Mouse (Mus musculus) lung, adult 2 months (tissue): Measurements from ENCODE around the gene Adgra3. TPM values are rescaled to one million over a fixed set of nuclear protein-coding genes. Genes with fewer than 3 reads are reported as not detected.

Experiments used
- DNase-seq: peaks from one replicate; pipeline ENCODE4 v3.0.0; 2022
- H3K4me1 ChIP-seq: fragments of 200-500 bp; 2 replicates; pipeline ENCODE4 v1.6.1; 2011; ENCODE audit warnings: low read length; ENCODE audit not compliant: control insufficient read depth, insufficient read depth
- H3K4me3 ChIP-seq: fragments of 200-500 bp; replicated peaks from 2 replicates; pipeline ENCODE3; 2011; ENCODE audit warnings: low read depth, mild to moderate bottlenecking, control low read depth, low read length; ENCODE audit errors: extremely low read depth
- CTCF ChIP-seq: fragments of 200-500 bp; IDR thresholded peaks from 2 replicates; pipeline ENCODE4 v1.5.1; 2011; ENCODE audit warnings: mild to moderate bottlenecking, low read length, control low read depth; ENCODE audit not compliant: insufficient read depth
- POLR2A ChIP-seq: fragments of 200-500 bp; IDR thresholded peaks from 2 replicates; pipeline ENCODE4 v1.6.1; 2011; ENCODE audit warnings: low read depth, mild to moderate bottlenecking, control low read depth, low read length, borderline replicate concordance; ENCODE audit errors: extremely low read depth
- WGBS: fragments of 180-500 bp; shearing (Covaris S2); methylation state at CpG from one replicate; pipeline ENCODE4 v1.1.7; 2018; 5-methylcytosine and 5-hydroxymethylcytosine counted together
- polyA plus RNA-seq: library from polyadenylated mRNA; depleted of rRNA; stranded (reverse); fragments of >200 nt; gene quantifications from 2 replicates; pipeline ENCODE4 v1.2.3, GENCODE M21; 2012

Adgra3 gene
- polyA plus RNA-seq, 1 experiment: 37.2 TPM

GRCm38 (mm10) chr5:50049506-50049905 lies 9.3 kb downstream of the Adgra3 start:
- Histone ChIP-seq H3K4me3 (no peak overlapping the region), H3K4me1 (peaks cover 11% of the 10 kb centered on the region)
- 80% methylated on average over 8 of the region's 8 CpGs for WGBS
- no peak for DNase-seq
- TF ChIP-seq CTCF (no peak), POLR2A (no peak)

GRCm38 (mm10) chr5:50048960-50049359 lies 9.8 kb downstream of the Adgra3 start:
- Histone ChIP-seq H3K4me3 (no peak overlapping the region), H3K4me1 (peaks cover 11% of the 10 kb centered on the region)
- DNase-seq: peak; percentile 32
- WGBS: 31% methylated on average over 7 of the region's 7 CpGs
- TF ChIP-seq POLR2A: no peak
- no peak for TF ChIP-seq CTCF

- H3K4me1 ChIP-seq: peaks cover 11% of the 10 kb centered on the region
- WGBS: 49% methylated on average over 5 of the region's 5 CpGs
- DNase-seq: no peak
- TF ChIP-seq CTCF: no peak
- no peak for TF ChIP-seq POLR2A
- H3K4me3 ChIP-seq: no peak overlapping the region
Measured at GRCm38 (mm10) chr5:50048271-50048851, 10.4 kb downstream of the Adgra3 start.

GRCm38 (mm10) chr5:50045180-50045579 lies 13.6 kb downstream of the Adgra3 start:
- DNase-seq: no peak
- no peak for TF ChIP-seq POLR2A
- no peak for TF ChIP-seq CTCF
- H3K4me3 ChIP-seq: no peak overlapping the region
- 87% methylated on average over 6 of the region's 6 CpGs for WGBS
- peaks cover 13% of the 10 kb centered on the region for H3K4me1 ChIP-seq

GRCm38 (mm10) chr5:50043677-50044076 lies 15.1 kb downstream of the Adgra3 start:
- TF ChIP-seq POLR2A: no peak
- TF ChIP-seq CTCF: no peak

GRCm38 (mm10) chr5:50042274-50042943 lies 16.4 kb downstream of the Adgra3 start:
- H3K4me1 ChIP-seq: peaks cover 15% of the 10 kb centered on the region
- 40% methylated on average over 7 of the region's 7 CpGs for WGBS
- H3K4me3 ChIP-seq: no peak overlapping the region
- no peak for DNase-seq
- TF ChIP-seq CTCF (no peak), POLR2A (no peak)

More at GRCm38 (mm10) chr5:50043677-50044076, 15.1 kb downstream of the Adgra3 start:
- Histone ChIP-seq H3K4me1 (peaks cover 16% of the 10 kb centered on the region), H3K4me3 (no peak overlapping the region)
- no peak for DNase-seq
- WGBS: 88% methylated on average over 4 of the region's 4 CpGs

GRCm38 (mm10) chr5:50039521-50039920 lies 19.3 kb downstream of the Adgra3 start:
- 47% methylated on average over 6 of the region's 6 CpGs for WGBS
- TF ChIP-seq POLR2A (no peak), CTCF (no peak)
- DNase-seq: no peak
- H3K4me1 ChIP-seq: peaks cover 23% of the 10 kb centered on the region
- no peak overlapping the region for H3K4me3 ChIP-seq

GRCm38 (mm10) chr5:50037666-50038065 lies 21.1 kb downstream of the Adgra3 start:
- TF ChIP-seq POLR2A: no peak
- no peak for TF ChIP-seq CTCF
- H3K4me3 ChIP-seq: no peak overlapping the region
- H3K4me1 ChIP-seq: peaks cover 28% of the 10 kb centered on the region
- DNase-seq: no peak
- 57% methylated on average over 8 of the region's 8 CpGs for WGBS

GRCm38 (mm10) chr5:50034900-50035514 lies 23.8 kb downstream of the Adgra3 start:
- Histone ChIP-seq H3K4me3 (no peak overlapping the region), H3K4me1 (peaks cover 26% of the 10 kb centered on the region)
- no peak for DNase-seq
- WGBS: 70% methylated on average over 8 of the region's 8 CpGs
- TF ChIP-seq CTCF: no peak
- TF ChIP-seq POLR2A: no peak
